Mouse (Mus musculus) cerebellum, postnatal 14 days (tissue): Measurements from ENCODE around the gene Wdr5b.
"Not testable (repeated sequence)": the region's sequence is repeated elsewhere in the genome, so short reads cannot be mapped to it uniquely, and the experiment has no call there.

Experiments
- DNase-seq, 2 experiments: peaks; one replicate each; pipeline ENCODE4 v3.0.0; 2021; ENCODE audit warnings: mixed read lengths in 2 of 2

Gene Wdr5b

DNA sequence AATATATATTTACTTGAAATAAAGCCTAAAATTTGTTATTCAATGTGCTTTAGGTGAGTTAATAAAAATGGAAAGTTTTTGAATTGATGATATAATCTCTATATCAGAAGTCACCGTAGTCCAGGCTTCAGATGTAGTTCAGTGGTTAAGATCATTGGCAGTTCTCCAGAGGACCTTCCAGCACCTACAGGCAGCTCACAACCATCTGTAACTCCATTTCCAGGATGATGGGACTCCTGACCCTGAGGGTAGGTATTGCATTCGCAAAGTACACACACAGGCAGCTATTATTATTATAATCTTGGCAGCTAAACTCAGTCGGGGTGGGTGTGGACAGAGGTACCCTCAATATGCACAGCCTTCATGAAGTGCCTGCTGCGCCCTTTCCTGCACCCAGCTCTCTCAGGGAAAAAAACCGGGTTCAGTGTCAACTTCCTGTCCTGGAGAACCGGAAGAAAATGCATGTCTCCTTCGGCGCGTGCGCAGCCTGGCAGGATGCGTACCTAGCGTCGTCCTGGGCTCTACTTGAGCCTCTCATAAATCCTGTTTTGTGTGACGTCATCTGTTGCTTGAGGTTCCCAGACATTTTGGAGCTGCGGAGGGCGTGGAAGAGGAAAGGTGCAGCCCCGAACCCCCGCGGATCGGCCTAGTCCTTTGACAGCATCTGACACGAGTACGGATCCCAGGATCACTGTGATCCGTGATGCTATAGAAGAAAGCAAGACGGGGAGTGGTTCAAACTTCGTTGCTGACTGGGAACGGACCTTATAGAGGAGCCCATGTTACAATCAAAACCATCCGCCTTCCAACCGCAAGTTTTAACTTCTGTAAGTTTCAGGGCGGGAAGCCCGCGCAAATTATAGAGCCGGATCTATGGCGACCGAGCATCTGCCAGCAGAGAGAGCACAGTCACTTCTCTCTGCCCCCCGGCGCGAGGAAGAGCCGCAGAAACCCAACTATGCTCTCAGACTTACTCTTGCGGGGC, at the start of gene Wdr5b:
Wdr5b (plus strand) TSS at position 551 of the 985 bp plus-strand sequence.
- peak; percentile 91 to 94 for DNase-seq

- no peak for DNase-seq
Measured at GRCm38 (mm10) chr16:35992391-35992790, 48.6 kb upstream of the Wdr5b start.

DNA sequence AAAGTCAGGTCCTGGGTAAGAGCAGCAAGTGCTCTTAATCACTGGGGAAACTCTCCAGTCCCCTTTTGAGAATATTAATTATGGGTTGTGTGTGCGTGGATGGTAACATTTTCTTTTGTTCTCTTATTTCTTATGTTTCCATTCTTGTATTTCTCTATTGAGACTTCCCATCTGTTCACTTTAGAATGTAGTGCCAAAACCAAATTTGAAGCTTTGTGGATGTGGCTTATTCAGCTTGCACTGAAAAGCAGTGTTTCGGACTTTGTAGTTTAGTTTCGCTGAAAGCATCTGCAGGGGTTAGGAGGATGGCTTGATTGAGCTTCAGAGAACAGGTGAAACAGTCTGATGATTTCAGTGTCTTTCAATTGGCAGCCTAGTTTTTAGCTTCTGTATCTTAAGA, 47.7 kb upstream of the Wdr5b start:
- no peak for DNase-seq

DNA sequence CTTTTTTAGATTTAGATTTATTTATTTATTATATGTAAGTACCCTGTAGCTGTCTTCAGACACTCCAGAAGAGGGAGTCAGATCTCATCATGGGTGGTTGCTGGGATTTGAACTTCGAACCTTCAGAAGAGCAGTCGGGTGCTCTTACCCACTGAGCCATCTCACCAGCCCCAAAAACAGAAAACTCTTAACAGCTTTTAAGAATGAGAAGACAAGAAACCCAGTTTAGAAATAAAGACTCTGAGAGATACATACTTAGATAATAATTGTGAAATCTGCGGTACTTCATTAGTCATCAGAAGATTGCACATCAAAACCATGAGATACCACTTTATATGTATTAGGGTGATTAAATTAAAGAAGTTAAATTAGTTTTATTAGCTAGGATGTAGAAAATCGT, 42.1 kb upstream of the Wdr5b start:
- DNase-seq = not testable (repeated sequence)

GRCm38 (mm10) chr16:36008396-36008795, 32.6 kb upstream of the Wdr5b start:
- DNase-seq = no peak

GRCm38 (mm10) chr16:36016335-36016734, 24.7 kb upstream of the Wdr5b start:
- DNase-seq = no peak

- DNase-seq = not testable (repeated sequence)
Measured at GRCm38 (mm10) chr16:36028120-36028519, 12.9 kb upstream of the Wdr5b start.

DNA sequence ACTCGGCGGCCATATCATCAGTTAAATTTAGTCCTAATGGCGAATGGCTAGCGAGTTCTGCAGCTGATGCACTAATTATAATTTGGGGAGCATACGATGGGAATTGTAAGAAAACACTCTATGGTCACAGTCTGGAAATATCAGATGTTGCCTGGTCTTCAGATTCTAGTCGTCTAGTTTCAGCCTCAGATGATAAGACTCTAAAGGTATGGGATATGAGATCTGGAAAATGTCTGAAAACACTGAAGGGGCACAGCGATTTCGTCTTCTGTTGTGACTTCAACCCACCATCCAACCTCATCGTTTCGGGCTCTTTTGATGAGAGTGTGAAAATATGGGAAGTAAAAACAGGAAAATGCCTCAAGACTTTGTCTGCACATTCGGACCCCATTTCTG, 633 bp downstream of the Wdr5b start:
- no peak for DNase-seq

DNA sequence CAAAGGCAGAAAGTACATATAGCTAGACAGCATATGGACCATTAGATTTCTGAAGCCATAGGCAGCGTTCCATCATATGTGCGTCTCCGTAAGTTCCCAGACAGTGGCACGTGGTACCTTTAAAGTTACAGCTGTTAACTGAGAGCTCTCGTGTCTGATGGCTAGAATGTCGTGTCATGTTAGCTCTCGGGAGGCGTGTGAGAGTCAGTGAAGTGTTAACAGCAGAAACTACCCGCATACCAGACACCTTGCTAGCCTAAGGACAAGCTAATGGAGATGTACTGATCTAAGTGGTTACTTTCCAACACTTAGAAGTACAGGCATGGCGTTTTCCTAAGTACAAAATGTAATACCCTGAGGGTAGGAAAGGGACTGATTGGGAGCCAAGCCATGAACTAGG, 2.1 kb downstream of the Wdr5b start:
- no peak for DNase-seq

DNA sequence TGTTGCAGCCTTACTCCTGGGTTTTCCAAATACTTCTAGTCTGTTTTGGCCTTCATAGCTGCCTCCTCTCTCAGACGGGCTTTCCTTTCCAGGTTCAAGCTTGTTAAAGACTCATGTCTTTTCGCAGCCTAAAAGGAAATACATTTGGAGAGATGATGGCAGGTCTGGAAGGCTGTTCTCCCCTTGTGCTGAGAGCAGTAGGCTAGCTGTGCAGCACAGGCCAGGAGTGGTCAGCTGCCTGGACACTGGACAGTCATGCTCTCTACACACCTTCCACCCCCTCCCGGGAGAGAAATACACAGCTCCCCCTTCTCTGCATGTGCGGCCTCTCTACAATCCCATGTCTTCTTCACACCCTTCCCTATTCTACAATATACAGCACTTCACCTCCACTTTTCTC, 3.0 kb downstream of the Wdr5b start:
- DNase-seq = no peak

- no peak for DNase-seq
Measured at GRCm38 (mm10) chr16:36047538-36047937, 6.5 kb downstream of the Wdr5b start.

DNA sequence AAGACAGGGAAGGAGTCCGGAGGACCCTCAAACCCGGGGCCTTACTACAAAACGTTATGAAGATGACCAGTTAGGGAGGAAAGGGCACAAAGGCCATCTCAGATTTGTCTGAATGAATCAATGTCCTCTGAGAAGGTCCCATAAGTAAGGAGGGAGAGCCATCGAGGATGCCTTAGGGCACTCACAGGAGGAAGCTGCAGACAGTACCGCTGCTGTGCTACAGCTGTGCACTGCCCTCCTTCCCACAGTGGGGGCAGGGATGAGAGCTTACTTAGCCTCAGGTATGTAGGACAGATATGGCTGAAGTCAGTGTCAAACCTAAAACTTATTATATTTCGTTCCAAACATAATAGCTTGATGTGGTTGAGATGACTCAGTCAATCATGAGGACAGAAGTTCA, 10.5 kb downstream of the Wdr5b start:
- DNase-seq = no peak

GRCm38 (mm10) chr16:36053524-36054275, 12.7 kb downstream of the Wdr5b start:
- DNase-seq = no peak

- DNase-seq = no peak
Measured at GRCm38 (mm10) chr16:36054920-36055319, 13.9 kb downstream of the Wdr5b start.

DNA sequence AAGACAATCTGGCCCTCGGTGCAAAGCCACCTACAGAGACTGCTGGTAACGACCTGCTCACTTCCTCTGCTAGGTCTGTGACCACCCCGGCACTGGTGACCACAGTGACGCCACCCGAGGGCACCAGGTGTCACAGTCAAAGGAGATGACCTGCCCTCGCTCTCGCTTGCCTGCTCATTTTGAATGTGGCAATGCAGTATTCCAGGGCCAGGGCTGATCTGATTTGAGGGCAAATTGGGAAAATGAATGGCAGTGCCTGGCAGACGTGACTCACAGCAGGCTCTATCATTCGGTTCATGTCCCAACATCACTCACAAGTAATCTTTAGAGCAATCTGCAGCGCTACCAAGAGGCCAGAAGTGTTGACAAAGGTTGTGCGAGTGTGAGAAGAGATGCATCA, 15.4 kb downstream of the Wdr5b start:
- no peak for DNase-seq

- no peak for DNase-seq
Measured at GRCm38 (mm10) chr16:36057933-36058475, 17.0 kb downstream of the Wdr5b start.

DNA sequence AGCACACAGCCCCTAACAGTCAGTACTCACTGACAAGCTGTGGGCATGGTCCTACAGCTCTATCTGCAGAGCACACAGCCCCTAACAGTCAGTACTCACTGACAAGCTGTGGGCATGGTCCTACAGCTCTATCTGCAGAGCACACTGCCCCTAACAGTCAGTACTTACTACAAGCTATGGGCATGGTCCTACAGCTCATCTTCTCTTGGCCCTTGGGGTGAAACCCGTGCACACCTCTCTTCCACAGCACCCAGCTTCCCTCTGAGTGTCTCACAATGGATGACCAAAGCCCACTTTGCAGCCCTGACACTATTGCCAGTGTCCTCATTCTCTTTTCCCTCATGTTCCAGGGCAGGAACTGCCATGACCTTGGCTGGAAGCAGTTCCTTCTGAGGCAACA, 21.5 kb downstream of the Wdr5b start:
- DNase-seq = not testable (repeated sequence)

- DNase-seq = peak; percentile 30 to 43
Measured at GRCm38 (mm10) chr16:36063315-36063714, 22.3 kb downstream of the Wdr5b start.

DNA sequence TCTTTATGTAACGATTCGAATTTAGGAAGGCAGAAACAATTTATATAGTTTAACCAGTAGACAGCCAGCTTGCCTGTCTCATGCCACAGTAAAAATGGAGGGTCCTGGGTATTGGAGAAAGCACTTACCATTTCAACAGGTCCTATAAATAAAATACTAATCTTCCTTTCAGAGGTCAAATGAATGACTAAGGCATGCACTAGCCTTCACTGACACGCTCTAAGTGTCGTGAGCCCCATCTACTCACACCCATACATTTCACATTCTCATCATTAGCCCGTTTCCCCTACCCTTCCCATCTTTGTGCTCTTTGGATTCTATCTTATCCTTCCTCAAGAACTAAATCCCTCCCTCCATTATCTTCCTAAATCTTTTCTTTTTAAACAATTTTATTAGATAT, 23.9 kb downstream of the Wdr5b start:
- no peak for DNase-seq

DNA sequence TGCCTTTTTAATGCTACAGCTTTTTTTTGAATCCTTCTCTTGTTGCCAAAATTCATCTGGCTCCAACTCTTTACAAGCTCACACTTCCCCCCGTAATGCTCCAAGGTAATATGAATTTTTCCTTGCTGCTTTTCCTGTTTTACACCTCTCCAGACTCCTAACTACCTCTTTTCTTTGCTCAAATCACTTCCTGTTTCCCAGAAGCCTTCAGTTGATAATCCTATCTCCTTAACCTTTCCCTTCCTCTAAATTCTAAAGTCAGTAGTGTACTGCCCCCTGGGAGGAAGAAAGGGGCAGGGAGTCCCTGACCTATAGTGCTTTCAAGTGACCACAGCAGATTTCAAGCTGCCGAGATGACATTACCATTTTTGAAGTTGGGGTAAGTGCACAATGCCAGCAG, 26.7 kb downstream of the Wdr5b start:
- no peak for DNase-seq

GRCm38 (mm10) chr16:36068356-36068755, 27.4 kb downstream of the Wdr5b start:
- DNase-seq = no peak

- DNase-seq = no peak
Measured at GRCm38 (mm10) chr16:36069819-36070575, 29.0 kb downstream of the Wdr5b start.

DNA sequence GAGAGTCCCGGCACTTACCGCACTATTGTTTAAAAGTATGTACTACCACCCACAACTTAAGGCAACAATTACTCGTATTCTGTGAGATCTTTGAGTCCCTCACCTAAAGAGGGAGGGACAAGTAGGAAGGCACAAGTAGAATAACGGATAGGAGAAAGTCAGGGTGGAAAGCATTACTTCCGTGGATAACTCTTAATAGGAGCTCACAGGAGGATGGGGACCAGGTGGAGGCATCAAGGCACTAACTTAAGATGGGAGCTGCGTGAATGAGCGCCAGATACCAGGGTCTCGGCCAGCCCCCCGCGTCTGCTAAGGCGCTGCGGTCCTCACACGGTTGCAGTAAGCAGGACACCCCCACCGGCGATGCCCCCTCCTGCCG, 30.1 kb downstream of the Wdr5b start:
- no peak for DNase-seq
